Mouse (Mus musculus): ENCODE data around the gene Cd27. TPM values are rescaled to one million over a fixed set of nuclear protein-coding genes. Genes with fewer than 3 reads are reported as not detected.
A peak's percentile ranks its signal among the peaks of the same experiment; 100 is the strongest.

Gene Cd27
- polyA plus RNA-seq, 1 experiment from 2014 or later, result 3.2 TPM

- H3K36me3 ChIP-seq, result peaks cover 26% of the 10 kb centered on the region
- ATAC-seq, result no peak
- H3K4me2 ChIP-seq, result no peak overlapping the region
- H3K4me3 ChIP-seq, result no peak overlapping the region
- 55% methylated on average over 1 of the region's 1 CpGs for WGBS (ENCODE audit: insufficient replicate concordance)
- H3K27ac ChIP-seq, result no peak overlapping the region
- H3K4me1 ChIP-seq, result peaks cover 19% of the 10 kb centered on the region
- no peaks in the 10 kb centered on the region for H3K9me3 ChIP-seq (replicated peaks)
- H3K27me3 ChIP-seq (replicated peaks), result no peaks in the 10 kb centered on the region
- no peak overlapping the region for H3K9ac ChIP-seq
These were observed 41.2 kb downstream of the Cd27 start for GRCm38 (mm10) chr6:125195541-125196075.

- Histone ChIP-seq H3K9ac (peak overlapping the region; percentile 86), H3K4me3 (peak overlapping the region; percentile 71), H3K27me3 (replicated peaks) (no peaks in the 10 kb centered on the region), H3K4me1 (peaks cover 39% of the 10 kb centered on the region), H3K36me3 (peaks cover 43% of the 10 kb centered on the region), H3K9me3 (replicated peaks) (no peaks in the 10 kb centered on the region), H3K4me2 (peak overlapping the region; percentile 91), H3K27ac (peak overlapping the region; percentile 99)
- WGBS (ENCODE audit: insufficient replicate concordance), result 27% methylated on average over 7 of the region's 7 CpGs
- no peak for ATAC-seq
These were observed 43.4 kb downstream of the Cd27 start for GRCm38 (mm10) chr6:125193390-125193789.

GRCm38 (mm10) chr6:125192841-125193240 is 44.0 kb downstream of the Cd27 start:
- Histone ChIP-seq H3K27me3 (replicated peaks) (no peaks in the 10 kb centered on the region), H3K9ac (peak overlapping the region; percentile 86), H3K4me1 (peaks cover 44% of the 10 kb centered on the region), H3K4me3 (peak overlapping the region; percentile 71), H3K36me3 (peaks cover 49% of the 10 kb centered on the region), H3K9me3 (replicated peaks) (no peaks in the 10 kb centered on the region), H3K27ac (peak overlapping the region; percentile 99), H3K4me2 (peak overlapping the region; percentile 91)
- WGBS (ENCODE audit: insufficient replicate concordance), result 14% methylated on average over 5 of the region's 5 CpGs
- no peak for ATAC-seq

GRCm38 (mm10) chr6:125192016-125192714 is 44.6 kb downstream of the Cd27 start:
- Histone ChIP-seq H3K36me3 (peaks cover 55% of the 10 kb centered on the region), H3K4me1 (peaks cover 48% of the 10 kb centered on the region), H3K9me3 (replicated peaks) (no peaks in the 10 kb centered on the region), H3K4me3 (peak overlapping the region; percentile 71), H3K9ac (peak overlapping the region; percentile 86), H3K4me2 (peak overlapping the region; percentile 91), H3K27ac (peak overlapping the region; percentile 99), H3K27me3 (replicated peaks) (no peaks in the 10 kb centered on the region)
- WGBS (ENCODE audit: insufficient replicate concordance), result under 1% methylated on average over 34 of the region's 34 CpGs
- peak; percentile 88 for ATAC-seq

- Histone ChIP-seq H3K27me3 (replicated peaks) (no peaks in the 10 kb centered on the region), H3K9me3 (replicated peaks) (no peaks in the 10 kb centered on the region), H3K4me3 (peak within 1 kb of the TSS; percentile 71), H3K4me2 (peak within 1 kb of the TSS; percentile 91), H3K9ac (peak within 1 kb of the TSS; percentile 86), H3K27ac (peak within 1 kb of the TSS; percentile 99), H3K4me1 (peaks cover 48% of the 10 kb centered on the region), H3K36me3 (peaks cover 60% of the 10 kb centered on the region)
- under 1% methylated on average over 54 of the region's 54 CpGs for WGBS (ENCODE audit: insufficient replicate concordance)
- peak; percentile 91 for ATAC-seq
These were observed 45.3 kb downstream of the Cd27 start, which contains the start of the genes Ncapd2 and Mrpl51 for GRCm38 (mm10) chr6:125191332-125192015. Gene Ncapd2 (minus strand): TSS chr6:125191701. Gene Mrpl51 (plus strand): TSS chr6:125191801.

- no peak for ATAC-seq
- Histone ChIP-seq H3K4me1 (peaks cover 48% of the 10 kb centered on the region), H3K4me3 (peak overlapping the region; percentile 71), H3K9me3 (replicated peaks) (no peaks in the 10 kb centered on the region), H3K27ac (peak overlapping the region; percentile 99), H3K36me3 (peaks cover 66% of the 10 kb centered on the region), H3K4me2 (peak overlapping the region; percentile 71), H3K9ac (peak overlapping the region; percentile 76), H3K27me3 (replicated peaks) (no peaks in the 10 kb centered on the region)
These were observed 46.0 kb downstream of the Cd27 start for GRCm38 (mm10) chr6:125190816-125191215.

- ATAC-seq, result no peak
- Histone ChIP-seq H3K9me3 (replicated peaks) (no peaks in the 10 kb centered on the region), H3K9ac (no peak overlapping the region), H3K36me3 (peaks cover 89% of the 10 kb centered on the region), H3K4me2 (no peak overlapping the region), H3K4me1 (peaks cover 29% of the 10 kb centered on the region), H3K27ac (no peak overlapping the region), H3K27me3 (replicated peaks) (no peaks in the 10 kb centered on the region), H3K4me3 (no peak overlapping the region)
- WGBS (ENCODE audit: insufficient replicate concordance), result 93% methylated on average over 10 of the region's 10 CpGs
These were observed 50.6 kb downstream of the Cd27 start for GRCm38 (mm10) chr6:125186203-125186602.

Small RNA genes lying within 50 kb of the gene (microRNA-seq; reads per million reads assigned to microRNA genes)
- gene Mir3098, result 2.8 reads per million
- gene Mir8113, result not detected

Other genes with a start within 250 kb of the Cd27 start
- 0.11 TPM in 1 of 2 replicates, not detected in the other for gene Pianp, start 240.3 kb downstream of the Cd27 start, polyA plus RNA-seq (2016; fragmentation: Nextera tagmentation; extraction: Ambion mirVana)
- 6.6 and 7.2 TPM in 2 replicates for gene Zfp384, start 227.9 kb downstream of the Cd27 start, polyA plus RNA-seq (2016; fragmentation: Nextera tagmentation; extraction: Ambion mirVana)
- 34.4 and 34.6 TPM in 2 replicates for gene Ing4, start 197.2 kb downstream of the Cd27 start, polyA plus RNA-seq (2016; fragmentation: Nextera tagmentation; extraction: Ambion mirVana)
- gene Acrbp, start 187.3 kb downstream of the Cd27 start, polyA plus RNA-seq (2016; fragmentation: Nextera tagmentation; extraction: Ambion mirVana), result 2.8 and 3.7 TPM in 2 replicates
- 1.9 and 2.2 TPM in 2 replicates for gene Lpar5, start 169.1 kb downstream of the Cd27 start, polyA plus RNA-seq (2016; fragmentation: Nextera tagmentation; extraction: Ambion mirVana)
- gene Chd4, start 141.0 kb downstream of the Cd27 start, polyA plus RNA-seq (2016; fragmentation: Nextera tagmentation; extraction: Ambion mirVana), result 38.3 and 40.5 TPM in 2 replicates
- gene Nop2, start 105.1 kb downstream of the Cd27 start, polyA plus RNA-seq (2016; fragmentation: Nextera tagmentation; extraction: Ambion mirVana), result 83.1 and 85.3 TPM in 2 replicates
- gene Iffo1, start 91.8 kb downstream of the Cd27 start, polyA plus RNA-seq (2016; fragmentation: Nextera tagmentation; extraction: Ambion mirVana), result 6.6 and 7.3 TPM in 2 replicates
- 1,499 and 1,575 TPM in 2 replicates for gene Gapdh, start 70.5 kb downstream of the Cd27 start, polyA plus RNA-seq (2016; fragmentation: Nextera tagmentation; extraction: Ambion mirVana)
- 132 and 138 TPM in 2 replicates for gene Ncapd2, start 45.3 kb downstream of the Cd27 start, polyA plus RNA-seq (2016; fragmentation: Nextera tagmentation; extraction: Ambion mirVana)
- 211 and 222 TPM in 2 replicates for gene Mrpl51, start 45.2 kb downstream of the Cd27 start, polyA plus RNA-seq (2016; fragmentation: Nextera tagmentation; extraction: Ambion mirVana)
- 2.3 and 2.6 TPM in 2 replicates for gene Vamp1, start 21.5 kb downstream of the Cd27 start, polyA plus RNA-seq (2016; fragmentation: Nextera tagmentation; extraction: Ambion mirVana)
- gene Tapbpl, start 5.2 kb downstream of the Cd27 start, polyA plus RNA-seq (2016; fragmentation: Nextera tagmentation; extraction: Ambion mirVana), result 3.8 and 4.0 TPM in 2 replicates
- gene Tuba3a, start 49.0 kb upstream of the Cd27 start, polyA plus RNA-seq (2016; fragmentation: Nextera tagmentation; extraction: Ambion mirVana), result not detected in 2 replicates
- gene Ltbr, start 76.9 kb upstream of the Cd27 start, polyA plus RNA-seq (2016; fragmentation: Nextera tagmentation; extraction: Ambion mirVana), result 19.2 and 22.9 TPM in 2 replicates
- 0.23 and 0.50 TPM in 2 replicates for gene Scnn1a, start 83.6 kb upstream of the Cd27 start, polyA plus RNA-seq (2016; fragmentation: Nextera tagmentation; extraction: Ambion mirVana)
- gene Tnfrsf1a, start 112.4 kb upstream of the Cd27 start, polyA plus RNA-seq (2016; fragmentation: Nextera tagmentation; extraction: Ambion mirVana), result 23.0 and 23.4 TPM in 2 replicates
- 0.37 and 0.39 TPM in 2 replicates for gene Plekhg6, start 143.8 kb upstream of the Cd27 start, polyA plus RNA-seq (2016; fragmentation: Nextera tagmentation; extraction: Ambion mirVana)

Measured in liver, embryonic 12.5 days (tissue).